Mouse (Mus musculus) liver, embryonic 14.5 days (tissue): ENCODE measurements around the gene Vwa7.

Source experiments
- CTCF ChIP-seq: IDR thresholded peaks from 2 replicates; pipeline ENCODE4 v1.5.1; 2016; ENCODE audit warnings: antibody characterized with exemption, low read depth, control low read depth
- EP300 ChIP-seq: IDR thresholded peaks from 2 replicates; pipeline ENCODE4 v1.6.1; 2016; ENCODE audit warnings: antibody characterized with exemption, low read depth

DNA sequence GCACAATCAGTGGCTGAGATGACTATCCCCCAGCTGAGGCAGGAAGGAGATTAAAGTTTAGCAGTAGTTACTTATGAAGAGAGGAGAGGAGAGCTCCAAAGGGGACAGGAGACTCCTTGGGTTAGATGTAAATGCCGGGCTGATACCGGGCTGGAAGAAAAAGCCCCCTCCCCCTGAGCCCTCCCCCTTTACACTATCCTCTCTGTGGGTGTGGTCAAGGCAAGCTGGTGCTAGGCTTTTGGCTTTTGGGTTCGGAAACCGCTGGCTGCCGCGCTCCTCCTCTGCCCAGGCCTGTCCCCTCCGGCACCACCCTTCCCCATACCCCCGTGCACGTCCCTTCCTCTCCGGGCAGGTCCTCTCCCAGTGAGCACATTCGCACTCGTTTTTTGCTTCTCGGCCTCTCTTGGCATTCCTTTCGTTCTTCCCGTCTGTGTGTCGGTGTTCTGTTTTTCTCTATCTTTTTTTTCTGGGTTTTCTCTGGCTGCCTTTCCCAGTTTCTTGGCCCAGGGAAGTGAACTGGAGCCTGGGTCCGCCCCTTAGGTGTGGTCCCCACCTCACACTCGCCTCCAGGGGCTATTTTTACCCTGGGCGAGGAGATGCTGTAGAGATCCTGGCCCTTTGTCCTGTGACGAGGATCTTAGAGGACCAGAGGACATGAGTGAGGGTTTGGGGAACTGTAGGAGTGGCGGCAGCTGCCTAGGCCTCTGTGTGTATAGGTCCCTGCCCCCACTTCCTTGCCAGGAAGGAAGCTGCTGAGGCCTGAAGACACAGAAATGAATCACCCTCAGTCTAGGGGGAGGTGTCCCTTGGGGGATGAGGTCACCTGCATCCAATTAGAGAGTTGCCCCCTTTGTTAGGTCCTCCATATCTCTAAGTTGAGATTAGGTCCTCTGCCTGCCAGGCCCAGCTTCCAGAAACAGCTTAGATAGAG lies 35.0 kb downstream of the Vwa7 start:
- peak; percentile 7; the same call in 1 of the 2 replicates for TF ChIP-seq CTCF
- TF ChIP-seq EP300 = no peak
